Mouse (Mus musculus): ENCODE results near the gene Gm28539.
"Not testable (repeated sequence)": the region's sequence is repeated elsewhere in the genome, so short reads cannot be mapped to it uniquely, and the experiment has no call there.

Gm28539 gene

DNA sequence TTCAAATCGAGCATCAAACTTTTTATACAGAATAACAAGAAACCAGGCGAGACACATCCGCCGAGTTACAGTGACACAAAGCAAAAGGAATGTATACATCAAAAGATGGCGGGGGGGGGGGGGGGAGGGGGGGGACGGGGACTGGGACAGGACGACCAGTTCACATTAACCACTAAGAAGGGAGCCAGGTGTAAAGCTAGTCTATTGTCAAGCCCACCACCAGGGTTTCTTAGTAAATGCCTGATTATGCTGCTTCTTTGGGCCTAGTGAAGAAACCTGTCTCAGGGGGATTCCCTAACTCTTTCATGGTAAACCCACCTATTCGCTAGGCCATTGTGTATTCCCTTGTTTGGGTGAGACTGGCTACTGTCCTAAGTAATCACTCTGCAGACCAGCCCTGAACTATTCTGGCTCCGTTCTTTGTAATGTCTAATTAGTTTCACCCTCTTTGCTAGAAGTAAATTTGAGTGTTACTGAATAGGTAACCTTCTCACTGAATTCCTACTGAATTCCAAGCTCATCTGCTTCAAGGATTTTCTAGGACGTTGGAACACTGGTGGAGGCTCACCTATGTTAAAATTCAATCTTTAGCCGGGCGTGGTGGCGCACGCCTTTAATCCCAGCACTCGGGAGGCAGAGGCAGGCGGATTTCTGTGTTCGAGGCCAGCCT lies 13.3 kb downstream of the Gm28539 start:
- DNase-seq (ENCODE audit: low read depth): not testable (repeated sequence)

DNA sequence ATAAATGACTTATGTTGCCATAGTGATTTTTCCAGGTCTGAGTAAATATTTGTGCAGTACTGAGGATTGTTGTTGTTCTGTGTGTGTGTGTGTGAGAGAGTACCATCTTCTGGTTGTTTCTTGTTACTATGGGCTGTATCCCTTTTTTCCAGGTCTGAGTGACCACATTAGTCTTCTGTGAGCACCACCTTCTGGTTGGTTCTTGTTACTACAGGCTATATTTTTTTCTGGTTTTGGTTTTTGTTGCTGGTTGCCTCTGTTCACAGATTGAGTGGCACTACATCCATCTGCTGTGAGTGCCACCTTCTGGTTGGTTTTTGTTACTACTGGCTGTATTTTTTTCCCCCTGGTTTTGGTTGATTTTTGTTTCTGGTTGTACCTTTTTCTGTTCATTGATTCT lies 22.2 kb downstream of the Gm28539 start:
- no peak for DNase-seq (ENCODE audit: low read depth)

DNA sequence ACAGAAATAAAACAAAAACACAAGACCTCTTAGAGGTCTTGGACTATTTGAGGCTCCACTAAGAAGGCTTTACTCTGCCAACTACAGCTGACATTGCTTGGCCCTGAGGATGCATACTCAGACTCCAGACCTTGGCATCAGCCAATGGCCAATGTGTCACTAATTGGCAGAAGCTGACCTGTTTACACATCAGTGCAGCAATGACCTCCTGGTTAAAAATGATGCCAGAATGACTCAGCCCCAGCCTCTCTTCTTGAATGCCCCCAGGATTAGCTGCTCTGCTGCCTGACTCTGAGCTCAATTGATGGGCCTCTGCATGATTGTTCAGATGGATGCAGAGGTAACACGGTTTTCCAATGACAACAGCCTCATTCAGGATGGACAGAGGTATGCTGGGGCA lies 23.8 kb downstream of the Gm28539 start:
- DNase-seq (ENCODE audit: low read depth): peak; percentile 88

GRCm38 (mm10) chr16:18870495-18870894 lies 34.1 kb downstream of the Gm28539 start:
- not testable (repeated sequence) for DNase-seq (ENCODE audit: low read depth)

DNA sequence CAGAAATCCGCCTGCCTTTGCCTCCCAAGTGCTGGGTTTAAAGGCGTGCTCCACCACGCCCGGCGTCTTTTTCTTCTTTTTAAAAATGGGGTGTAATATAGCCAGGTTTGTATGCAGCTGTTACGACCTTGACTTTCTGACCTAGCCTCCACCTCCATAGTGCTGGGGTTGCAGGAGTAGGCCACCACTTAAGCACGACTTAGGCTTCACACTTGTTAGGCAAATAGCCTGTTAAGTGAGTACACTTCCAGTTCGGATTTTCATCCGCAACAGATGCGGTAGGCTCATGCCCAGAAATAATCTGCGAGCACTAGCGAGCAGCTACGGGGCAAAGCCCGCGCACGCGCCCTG lies 39.7 kb downstream of the Gm28539 start:
- peak; percentile 40 for DNase-seq (ENCODE audit: low read depth)

GRCm38 (mm10) chr16:18876442-18877308 lies 40.3 kb downstream of the Gm28539 start, which contains the start of the genes Mrpl40 and Hira:
Gene Mrpl40 (minus strand): TSS chr16:18876862.
Gene Hira (plus strand): TSS chr16:18877037.
- DNase-seq (ENCODE audit: low read depth): peak; percentile 78

- peak; percentile 41 for DNase-seq (ENCODE audit: low read depth)
Observed at GRCm38 (mm10) chr16:18877386-18878090, 41.2 kb downstream of the Gm28539 start.

GRCm38 (mm10) chr16:18878091-18878720 lies 41.8 kb downstream of the Gm28539 start:
- no peak for DNase-seq (ENCODE audit: low read depth)

DNA sequence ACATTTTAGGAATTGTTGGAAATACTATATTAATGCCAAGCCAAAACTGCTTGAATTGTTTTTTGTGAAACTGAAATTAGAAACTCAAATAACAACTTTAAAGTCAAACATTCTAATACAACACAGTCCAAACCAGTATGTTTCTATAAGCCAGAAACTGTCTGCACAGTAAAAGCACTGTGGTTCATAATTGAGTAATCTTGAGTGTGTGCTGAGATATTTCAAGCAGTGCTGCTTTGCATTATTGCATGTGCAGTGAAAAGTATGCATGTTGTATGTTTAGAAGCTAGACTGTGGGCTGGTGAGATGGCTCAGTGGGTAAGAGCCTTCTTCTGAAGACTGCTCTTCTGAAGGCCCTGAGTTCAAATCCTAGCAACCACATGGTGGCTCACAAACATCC lies 47.7 kb downstream of the Gm28539 start:
- DNase-seq (ENCODE audit: low read depth): no peak

DNA sequence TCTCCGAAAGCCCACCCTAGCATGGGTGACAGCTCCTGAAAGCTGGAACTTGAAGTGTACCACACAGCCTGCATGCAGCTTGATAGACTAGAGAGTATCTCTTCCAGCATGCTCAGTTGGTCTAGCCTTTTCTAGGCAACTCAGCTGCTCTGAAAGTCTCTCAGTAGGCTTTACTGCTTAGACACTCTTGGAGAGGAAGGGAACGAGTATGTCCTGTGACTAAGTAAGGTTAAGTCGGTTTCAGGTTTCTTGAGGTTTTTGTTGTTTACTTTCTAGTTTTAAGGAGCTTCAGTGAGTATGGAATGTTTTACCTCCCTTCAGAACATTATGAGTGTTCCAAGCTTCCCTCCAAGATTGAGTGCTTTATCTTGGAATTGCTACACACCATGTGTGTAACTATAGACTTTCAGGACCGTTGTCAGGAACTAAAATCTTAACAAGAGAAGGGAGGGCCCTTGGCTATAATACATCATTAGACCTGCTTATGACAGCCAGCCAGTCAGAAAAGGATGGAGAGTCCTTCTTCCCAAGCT lies 57.5 kb downstream of the Gm28539 start:
- DNase-seq (ENCODE audit: low read depth): no peak

DNA sequence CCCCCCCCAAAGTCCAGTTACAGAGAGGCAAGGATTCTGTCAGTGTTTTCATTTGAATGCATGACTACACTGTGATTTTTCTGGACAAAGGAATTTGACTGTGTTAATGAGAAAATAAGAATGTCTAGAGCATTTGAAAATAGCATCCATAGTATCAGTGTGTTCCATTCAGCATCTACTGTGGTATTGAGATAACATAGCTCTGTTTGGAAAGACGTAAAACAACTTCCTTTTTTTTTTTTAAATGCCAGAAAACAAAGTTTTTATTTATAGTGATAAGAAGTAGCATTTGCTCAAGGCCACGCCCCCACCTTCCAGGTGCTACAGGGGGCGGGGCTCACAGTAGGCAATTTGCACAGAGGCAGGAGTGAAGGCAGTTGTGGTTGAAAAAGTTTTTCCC lies 58.9 kb downstream of the Gm28539 start:
- no peak for DNase-seq (ENCODE audit: low read depth)

DNA sequence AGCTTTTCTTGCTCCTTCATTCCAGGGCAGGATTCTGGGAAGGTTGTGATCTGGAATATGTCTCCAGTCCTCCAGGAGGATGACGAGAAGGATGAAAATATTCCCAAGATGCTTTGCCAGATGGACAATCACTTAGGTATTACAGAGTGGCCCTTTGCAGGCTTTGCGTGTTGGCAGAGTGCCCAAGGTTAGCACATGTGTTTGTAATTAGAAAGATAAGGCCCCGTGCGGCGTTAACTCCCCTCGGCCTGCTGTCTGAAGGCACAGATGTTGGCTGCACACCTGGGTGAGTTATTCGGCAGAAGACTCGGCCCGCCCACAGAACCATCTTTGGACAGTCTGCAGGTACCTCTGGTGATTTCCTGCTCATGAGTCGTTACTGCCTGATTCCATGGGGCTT lies 60.0 kb downstream of the Gm28539 start:
- DNase-seq (ENCODE audit: low read depth): no peak

DNA sequence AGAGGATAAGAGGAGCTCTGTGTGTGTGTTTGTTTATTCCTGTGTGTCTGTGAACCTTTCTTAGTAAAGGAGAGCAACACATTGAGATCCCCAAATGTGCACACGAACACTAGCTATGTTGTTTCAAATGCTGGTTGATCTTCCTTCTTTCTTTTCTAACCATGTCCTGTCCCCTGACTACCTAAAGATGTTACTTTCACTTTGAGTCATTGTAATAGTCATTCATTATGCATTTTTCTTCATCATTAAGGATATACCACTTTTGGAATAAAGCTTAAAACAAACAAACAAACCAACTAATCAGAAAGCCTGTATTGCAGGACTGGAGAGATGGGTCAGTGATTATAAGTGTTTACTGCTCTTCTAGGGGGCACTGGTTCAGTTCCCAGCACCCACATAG lies 69.3 kb downstream of the Gm28539 start:
- no peak for DNase-seq (ENCODE audit: low read depth)

- no peak for DNase-seq (ENCODE audit: low read depth)
Observed at GRCm38 (mm10) chr16:18916064-18916463, 79.7 kb downstream of the Gm28539 start.

GRCm38 (mm10) chr16:18921771-18922170 lies 85.4 kb downstream of the Gm28539 start:
- no peak for DNase-seq (ENCODE audit: low read depth)

DNA sequence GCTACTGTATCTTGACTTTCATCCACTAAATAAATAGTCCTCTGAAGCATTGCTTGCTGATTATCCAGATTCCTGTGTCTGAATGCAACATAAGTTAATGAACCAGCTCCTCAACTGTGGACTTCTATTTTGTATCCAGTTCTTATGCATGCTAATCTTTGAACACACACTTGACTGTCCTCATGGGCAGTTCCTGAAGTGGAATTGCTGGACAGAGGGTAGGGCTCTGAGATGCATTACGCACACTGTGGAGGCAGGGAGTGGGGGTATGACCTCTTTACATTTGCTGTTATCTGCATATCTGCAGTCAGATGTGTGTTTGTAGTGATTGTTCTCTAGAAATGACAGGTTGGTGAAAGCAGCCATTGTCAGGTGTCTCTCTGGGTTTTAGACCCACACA lies 91.6 kb downstream of the Gm28539 start:
- DNase-seq (ENCODE audit: low read depth): no peak

- no peak for DNase-seq (ENCODE audit: low read depth)
Observed at GRCm38 (mm10) chr16:18938321-18939082, 102.1 kb downstream of the Gm28539 start.

DNA sequence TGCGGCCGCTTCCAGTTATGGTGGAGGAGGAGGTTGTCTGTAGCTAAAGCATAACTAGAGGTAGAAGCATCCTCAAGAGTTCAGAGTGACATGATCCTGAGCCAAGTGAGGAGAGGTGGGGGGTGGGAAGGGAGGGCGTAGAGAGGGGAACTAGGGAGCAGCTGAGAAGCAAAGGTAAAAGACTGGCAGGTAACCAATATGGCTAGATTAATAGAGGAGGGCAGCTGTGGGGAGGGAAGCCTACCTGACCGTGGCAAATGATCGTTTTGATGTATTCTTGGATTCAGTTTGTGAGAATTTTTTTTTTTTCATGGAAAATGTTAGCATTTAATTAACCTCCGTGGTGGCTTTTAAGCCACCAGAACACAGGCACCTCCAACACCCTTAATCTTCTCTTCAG lies 107.5 kb downstream of the Gm28539 start:
- DNase-seq (ENCODE audit: low read depth): no peak

GRCm38 (mm10) chr16:18948941-18949340 lies 112.6 kb downstream of the Gm28539 start:
- no peak for DNase-seq (ENCODE audit: low read depth)

- no peak for DNase-seq (ENCODE audit: low read depth)
Observed at GRCm38 (mm10) chr16:18950351-18950750, 114.0 kb downstream of the Gm28539 start.

DNA sequence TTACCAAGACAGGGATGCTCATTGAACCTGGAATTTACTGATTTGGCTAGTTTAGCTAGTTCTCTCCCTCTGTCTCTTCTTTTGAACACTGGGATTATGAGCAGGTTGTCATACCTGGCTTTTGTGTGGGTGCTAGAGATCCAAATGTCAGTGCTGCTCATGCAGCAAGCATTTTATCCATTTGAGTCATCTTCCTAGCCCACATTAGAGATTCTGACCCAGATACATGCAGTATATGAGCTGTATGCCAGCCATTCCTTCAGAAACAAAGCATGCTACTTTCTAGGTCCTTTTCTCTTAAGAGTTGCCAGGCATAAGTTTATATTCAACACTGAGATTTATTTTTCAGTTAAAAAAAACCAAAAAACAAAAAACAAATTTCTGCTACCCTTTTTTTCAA lies 116.4 kb downstream of the Gm28539 start:
- DNase-seq (ENCODE audit: low read depth): no peak
